Mouse (Mus musculus): ENCODE results near the gene Fzd2.

Gene Fzd2

GRCm38 (mm10) chr11:102656931-102657330, 52.7 kb downstream of the Fzd2 start:
- Histone ChIP-seq H3K9me3 (ENCODE audit: low read length) (no peaks in the 10 kb centered on the region), H3K4me1 (replicated peaks; ENCODE audit: low read depth, low read length) (peaks cover 10% of the 10 kb centered on the region)
- TF ChIP-seq CTCF (conservative IDR thresholded peaks at IDR 0.05; ENCODE audit: low read length) (no peak), POU5F1 (IDR thresholded peaks at IDR 0.05; ENCODE audit: borderline replicate concordance, low read length) (no peak), NANOG (IDR thresholded peaks at IDR 0.05; ENCODE audit: borderline replicate concordance, low read length) (no peak)

More at GRCm38 (mm10) chr11:102656931-102657330, 52.7 kb downstream of the Fzd2 start:
- Histone ChIP-seq H3K27me3 (ENCODE audit: insufficient read depth, low read length) (peaks cover 28% of the 10 kb centered on the region), H3K4me3 (replicated peaks; ENCODE audit: low read length) (no peak overlapping the region), H3K36me3 (ENCODE audit: insufficient read depth, low read length) (no peaks in the 10 kb centered on the region)

All from E14TG2a.4 (cell line).